Mouse (Mus musculus) E14TG2a.4 (cell line): ENCODE results near the gene Notch1.

ENCODE experiments used
- CTCF ChIP-seq: conservative IDR thresholded peaks from 2 replicates; pipeline ENCODE4 v1.5.1; 2014; ENCODE audit warnings: low read length
- POU5F1 ChIP-seq: IDR thresholded peaks from 2 replicates; pipeline ENCODE4 v1.6.1; 2014; ENCODE audit warnings: low read length, borderline replicate concordance

- TF ChIP-seq CTCF, result no peak
- TF ChIP-seq POU5F1, result no peak
These were observed 69.0 kb downstream of the Notch1 start for GRCm38 (mm10) chr2:26447451-26447850.
